In the genomic region with DNA sequence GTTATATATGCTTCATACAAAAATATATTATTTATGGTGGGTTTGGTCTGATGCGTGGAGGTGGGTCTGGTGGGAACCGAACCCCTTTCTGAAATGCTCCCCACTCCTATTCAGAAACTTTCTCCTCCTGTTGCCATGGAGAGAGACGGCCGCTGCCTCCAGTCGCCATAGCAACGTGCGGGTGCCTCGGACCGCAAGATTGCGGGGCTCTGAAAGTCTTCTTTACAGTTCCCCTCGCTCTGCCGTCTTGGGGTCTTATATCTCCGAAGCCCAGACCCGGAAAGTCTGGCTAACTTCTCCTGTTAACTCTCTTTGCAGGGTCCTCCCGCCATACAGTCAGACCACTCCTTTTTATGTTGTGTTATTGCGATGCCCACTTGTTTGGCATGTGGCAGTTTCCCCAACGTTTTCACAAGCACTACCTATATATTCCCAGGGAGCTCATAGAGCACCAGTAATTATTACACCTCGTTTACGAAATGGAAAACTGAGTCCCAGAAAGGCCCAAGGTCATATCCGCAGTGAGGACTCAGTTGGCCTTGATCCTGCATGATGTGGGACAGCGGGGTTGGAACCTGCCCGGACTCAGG, we compare ENCODE assay signal across 7 mouse cellular contexts. TPM values are rescaled to one million over a fixed set of nuclear protein-coding genes. Genes with fewer than 3 reads are reported as not detected.
DNase-seq lines count a peak whose midpoint lies in the region; ATAC-seq and TF ChIP-seq lines count a peak whose summit lies in the region.

No protein-coding gene starts in this region.

- H3K27ac ChIP-seq in layer of hippocampus, adult 2 months = no peak overlapping the region
- no peak overlapping the region for H3K27ac ChIP-seq in embryonic facial prominence, embryonic 14.5 days (replicated peaks; ENCODE audit: low read depth, low read length)
- no peak overlapping the region for H3K27ac ChIP-seq in hindbrain, embryonic 14.5 days
- no peak overlapping the region for H3K27ac ChIP-seq in neural tube, embryonic 13.5 days (replicated peaks)

- 8% methylated on average over 22 of the region's 22 CpGs for WGBS in embryonic facial prominence, embryonic 14.5 days
- 5% methylated on average over 22 of the region's 22 CpGs for WGBS in hindbrain, embryonic 14.5 days
- 5% methylated on average over 22 of the region's 22 CpGs for WGBS in neural tube, embryonic 13.5 days

- H3K27me3 ChIP-seq in embryonic facial prominence, embryonic 14.5 days (replicated peaks; ENCODE audit: control insufficient read depth, insufficient read depth, low read length) = peaks cover 74% of the 10 kb centered on the region
- H3K27me3 ChIP-seq in hindbrain, embryonic 14.5 days (ENCODE audit: control insufficient read depth, insufficient read depth, low read length) = peaks cover 47% of the 10 kb centered on the region
- peaks cover 80% of the 10 kb centered on the region for H3K27me3 ChIP-seq in neural tube, embryonic 13.5 days

- no peaks in the 10 kb centered on the region for H3K9me3 ChIP-seq in embryonic facial prominence, embryonic 14.5 days (ENCODE audit: control insufficient read depth, low read length)
- H3K9me3 ChIP-seq in hindbrain, embryonic 14.5 days (ENCODE audit: control insufficient read depth, low read length) = no peaks in the 10 kb centered on the region
- H3K9me3 ChIP-seq in neural tube, embryonic 13.5 days = no peaks in the 10 kb centered on the region

- no peak for TF ChIP-seq CTCF in layer of hippocampus, adult 2 months (conservative IDR thresholded peaks at IDR 0.05)

- no peak overlapping the region for H3K9ac ChIP-seq in embryonic facial prominence, embryonic 14.5 days (ENCODE audit: low read depth, low read length)
- H3K9ac ChIP-seq in hindbrain, embryonic 14.5 days = peak overlapping the region; percentile 79
- H3K9ac ChIP-seq in neural tube, embryonic 13.5 days = peak overlapping the region; percentile 82; the same call in 1 of the 2 replicates

- ATAC-seq in embryonic facial prominence, embryonic 14.5 days (ENCODE audit: low read depth) = no peak
- no peak; the same call in 1 of the 2 replicates for ATAC-seq in hindbrain, embryonic 14.5 days (ENCODE audit: low FRiP score)
- no peak for ATAC-seq in neural tube, embryonic 13.5 days (ENCODE audit: low read depth)

- H3K4me3 ChIP-seq in layer of hippocampus, adult 2 months = peak overlapping the region; percentile 56
- H3K4me3 ChIP-seq in embryonic facial prominence, embryonic 14.5 days (ENCODE audit: low read depth, low read length) = peak overlapping the region; percentile 48
- peak overlapping the region; percentile 54 for H3K4me3 ChIP-seq in hindbrain, embryonic 14.5 days (replicated peaks; ENCODE audit: low read length)
- H3K4me3 ChIP-seq in neural tube, embryonic 13.5 days = peak overlapping the region; percentile 58

- H3K4me2 ChIP-seq in embryonic facial prominence, embryonic 14.5 days (ENCODE audit: low read depth, low read length) = peak overlapping the region; percentile 90
- H3K4me2 ChIP-seq in hindbrain, embryonic 14.5 days (replicated peaks) = peak overlapping the region; percentile 97
- H3K4me2 ChIP-seq in neural tube, embryonic 13.5 days = peak overlapping the region; percentile 91

- H3K36me3 ChIP-seq in embryonic facial prominence, embryonic 14.5 days (ENCODE audit: control insufficient read depth, insufficient read depth, low read length) = no peaks in the 10 kb centered on the region
- H3K36me3 ChIP-seq in hindbrain, embryonic 14.5 days (replicated peaks; ENCODE audit: control insufficient read depth, insufficient read depth) = no peaks in the 10 kb centered on the region
- H3K36me3 ChIP-seq in neural tube, embryonic 13.5 days = no peaks in the 10 kb centered on the region

- peaks cover 10% of the 10 kb centered on the region for H3K4me1 ChIP-seq in embryonic facial prominence, embryonic 14.5 days (ENCODE audit: control insufficient read depth, insufficient read depth, low read length)
- peaks cover 23% of the 10 kb centered on the region for H3K4me1 ChIP-seq in hindbrain, embryonic 14.5 days (replicated peaks; ENCODE audit: control insufficient read depth, insufficient read depth, low read length)
- H3K4me1 ChIP-seq in neural tube, embryonic 13.5 days (replicated peaks) = peaks cover 49% of the 10 kb centered on the region

- no peak for DNase-seq in layer of hippocampus, adult 2 months (ENCODE audit: low spot score in 2 of 2)
- DNase-seq in layer of hippocampus, adult 9-10 months (ENCODE audit: low spot score) = no peak
- DNase-seq in embryonic facial prominence, embryonic 14.5 days (ENCODE audit: low spot score) = no peak
- no peak for DNase-seq in hindbrain, embryonic 14.5 days (ENCODE audit: low spot score)
- DNase-seq in thymus, postnatal 10 days (ENCODE audit: low spot score in 2 of 2) = no peak
- DNase-seq in ovary, postnatal 10 days (ENCODE audit: low spot score) = no peak

RNA-seq across cellular contexts. Expression of gene Syt6, which starts 0.4 kb away (rescaled TPM):
- total RNA-seq in layer of hippocampus, adult 2 months (2021) = 1 to 10 TPM; 6.2 to 6.3 TPM
- 1.7 and 1.9 TPM in 2 replicates for polyA plus RNA-seq in embryonic facial prominence, embryonic 14.5 days (2014; fragmentation: Nextera tagmentation; extraction: Ambion mirVana)
- 14.9 and 16.2 TPM in 2 replicates for polyA plus RNA-seq in hindbrain, embryonic 14.5 days (2014; fragmentation: Nextera tagmentation; extraction: Ambion mirVana)
- 9.3 and 11.8 TPM in 2 replicates for polyA plus RNA-seq in neural tube, embryonic 13.5 days (2015; fragmentation: Nextera tagmentation; extraction: Ambion mirVana)
